18 mouse cellular contexts compared by ENCODE assay signal in genomic region chr1:121123436-121123835, GRCm38 (mm10).
"Had no signal": no experiment of that assay in that cellular context is flagged by ENCODE, and none has a peak within 500 bp of the region (broad histone marks: within the 10 kb centered on the region; RNA-seq: fewer than 3 reads in every experiment).

No protein-coding gene starts in this region.

- H3K9me3 ChIP-seq: midbrain, embryonic 10.5 days; midbrain, embryonic 12.5 days; neural tube, embryonic 13.5 days; neural tube, embryonic 15.5 days had no signal

- H3K4me1 ChIP-seq: midbrain, embryonic 10.5 days; midbrain, embryonic 12.5 days had no signal

- H3K27ac ChIP-seq: midbrain, embryonic 10.5 days; midbrain, embryonic 12.5 days; neural tube, embryonic 13.5 days; neural tube, embryonic 15.5 days had no signal

- H3K27me3 ChIP-seq: neural tube, embryonic 13.5 days; neural tube, embryonic 15.5 days had no signal

- ATAC-seq: midbrain, embryonic 16.5 days had no signal

- H3K4me3 ChIP-seq: midbrain, embryonic 10.5 days; midbrain, embryonic 12.5 days; myocyte; neural tube, embryonic 13.5 days; neural tube, embryonic 15.5 days had no signal

- DNase-seq: lung, adult 18-20 months; lung, embryonic 14.5 days; lung, postnatal 10 days; lung, postnatal 4 days; midbrain, embryonic 14.5 days; right cerebral cortex, adult 18-20 months; right cerebral cortex, postnatal 25 days; right cerebral cortex, postnatal 4 days; spleen, adult 18-20 months; thymus, adult 18-20 months; thymus, postnatal 14 days; thymus, postnatal 36 days had no signal

- H3K36me3 ChIP-seq: midbrain, embryonic 10.5 days; midbrain, embryonic 12.5 days; neural tube, embryonic 13.5 days; neural tube, embryonic 15.5 days had no signal
